Mouse (Mus musculus) heart, embryonic 12.5 days (tissue): ENCODE results near the gene Mpc2. TPM values are rescaled to one million over a fixed set of nuclear protein-coding genes. Genes with fewer than 3 reads are reported as not detected.

Experiments
- ATAC-seq: fragments of 200-750 bp; cut with Nextera tagmentation; 2 replicates; pipeline ENCODE4 v1.8.0; 2017; ENCODE audit warnings: moderate TSS enrichment, moderate library complexity; ENCODE audit not compliant: insufficient number of reproducible peaks, low FRiP score
- H3K27ac ChIP-seq: fragments of 300-500 bp; sonication (generic); 2 replicates; pipeline ENCODE4 v1.5.1; 2016; ENCODE audit warnings: mild to moderate bottlenecking, moderate library complexity; ENCODE audit not compliant: poor library complexity, severe bottlenecking
- H3K27me3 ChIP-seq: fragments of 300-500 bp; sonication (generic); replicated peaks from 2 replicates; pipeline ENCODE4 v1.6.1; 2016; ENCODE audit warnings: mild to moderate bottlenecking, moderate library complexity
- H3K36me3 ChIP-seq: fragments of 300-500 bp; sonication (generic); 2 replicates; pipeline ENCODE4 v1.6.1; 2016; ENCODE audit warnings: mild to moderate bottlenecking, moderate library complexity
- H3K4me1 ChIP-seq: fragments of 300-500 bp; sonication (generic); replicated peaks from 2 replicates; pipeline ENCODE4 v1.6.1; 2016; ENCODE audit warnings: mild to moderate bottlenecking
- H3K4me2 ChIP-seq: fragments of 300-500 bp; sonication (generic); 2 replicates; pipeline ENCODE4 v1.6.1; 2016; ENCODE audit warnings: mild to moderate bottlenecking, moderate library complexity
- H3K4me3 ChIP-seq: fragments of 300-500 bp; sonication (generic); 2 replicates; pipeline ENCODE4 v1.5.1; 2016; ENCODE audit warnings: mild to moderate bottlenecking
- H3K9ac ChIP-seq: fragments of 300-500 bp; sonication (generic); 2 replicates; pipeline ENCODE4 v1.6.1; 2016; ENCODE audit warnings: mild to moderate bottlenecking, moderate library complexity
- H3K9me3 ChIP-seq: fragments of 300-500 bp; sonication (generic); replicated peaks from 2 replicates; pipeline ENCODE4 v1.6.1; 2016; ENCODE audit warnings: mild to moderate bottlenecking, moderate library complexity
- WGBS: fragments of 180-500 bp; shearing (Covaris S2); methylation state at CpG from one replicate; pipeline ENCODE4 v1.1.7; 2016; 5-methylcytosine and 5-hydroxymethylcytosine counted together
- polyA plus RNA-seq: library from polyadenylated mRNA; unstranded; fragments of >200 nt; fragmentation: Nextera tagmentation; extraction: Ambion mirVana; gene quantifications from 2 replicates; pipeline ENCODE4 v1.2.1, GENCODE M21; 2016

The Mpc2 gene
- polyA plus RNA-seq, 1 experiment from 2014 or later: 226 TPM

DNA sequence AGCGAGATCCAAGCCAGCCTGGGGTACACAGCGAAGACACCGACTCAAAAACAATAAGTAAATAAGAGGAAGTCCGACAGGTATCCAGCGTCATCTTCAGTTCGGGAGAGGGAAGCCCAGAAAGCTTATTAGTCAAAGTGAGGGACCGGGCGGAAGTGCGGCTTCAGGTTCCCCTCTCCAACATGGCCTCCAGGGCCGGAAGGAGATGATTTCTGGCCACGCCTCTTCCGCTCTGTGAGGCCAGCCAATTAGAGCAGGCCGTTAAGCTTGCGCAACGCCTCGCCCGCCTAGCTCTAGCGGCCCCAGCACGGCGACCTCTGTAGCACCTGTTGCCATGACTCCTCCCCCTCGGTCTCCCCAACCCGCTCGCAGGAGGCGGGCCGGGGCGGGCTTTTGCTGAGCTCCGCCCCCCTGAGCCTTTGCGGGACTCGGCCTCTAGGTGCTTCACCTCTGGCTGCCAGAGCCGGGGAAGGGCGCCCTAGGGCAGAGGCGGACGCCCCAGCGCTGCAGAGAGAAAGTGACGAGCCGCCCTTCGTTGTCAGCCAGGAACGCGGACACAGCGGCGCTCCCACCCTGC, 452 bp downstream of the Mpc2 start:
- H3K9me3 ChIP-seq: no peaks in the 10 kb centered on the region
- peak overlapping the region; percentile 83 for H3K9ac ChIP-seq
- no peaks in the 10 kb centered on the region for H3K36me3 ChIP-seq
- H3K4me2 ChIP-seq: peak overlapping the region; percentile 87
- peak; percentile 98 for ATAC-seq
- peak overlapping the region; percentile 96 for H3K27ac ChIP-seq
- peaks cover 4% of the 10 kb centered on the region for H3K4me1 ChIP-seq
- H3K27me3 ChIP-seq: no peaks in the 10 kb centered on the region
- peak overlapping the region; percentile 80 for H3K4me3 ChIP-seq
- 0% methylated on average over 41 of the region's 41 CpGs for WGBS

DNA sequence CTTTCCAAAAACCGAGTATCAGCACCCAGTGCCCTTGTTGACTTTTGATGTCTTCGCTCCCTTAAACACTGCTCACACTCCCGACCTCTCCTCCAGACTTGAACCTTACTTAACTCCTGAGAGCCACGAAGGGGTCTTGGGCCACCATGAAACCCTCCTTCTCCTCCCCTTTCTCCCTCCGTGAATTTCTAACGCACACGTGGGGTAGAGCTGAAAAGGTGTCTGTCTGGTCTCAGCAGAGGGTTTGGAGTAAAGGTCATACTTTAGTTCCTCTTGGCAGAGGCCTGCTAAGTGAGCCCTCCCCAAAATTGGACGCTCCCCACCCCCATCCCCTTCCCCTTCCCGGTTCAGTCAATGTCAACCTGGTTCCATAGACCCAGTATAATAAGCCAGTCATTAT, 1.2 kb downstream of the Mpc2 start:
- no peaks in the 10 kb centered on the region for H3K36me3 ChIP-seq
- H3K4me2 ChIP-seq: peak overlapping the region; percentile 87
- peak overlapping the region; percentile 83 for H3K9ac ChIP-seq
- no peaks in the 10 kb centered on the region for H3K27me3 ChIP-seq
- no peaks in the 10 kb centered on the region for H3K9me3 ChIP-seq
- H3K4me3 ChIP-seq: peak overlapping the region; percentile 80
- 1% methylated on average over 9 of the region's 9 CpGs for WGBS
- peak overlapping the region; percentile 93 for H3K27ac ChIP-seq
- peaks cover 4% of the 10 kb centered on the region for H3K4me1 ChIP-seq
- no peak for ATAC-seq

DNA sequence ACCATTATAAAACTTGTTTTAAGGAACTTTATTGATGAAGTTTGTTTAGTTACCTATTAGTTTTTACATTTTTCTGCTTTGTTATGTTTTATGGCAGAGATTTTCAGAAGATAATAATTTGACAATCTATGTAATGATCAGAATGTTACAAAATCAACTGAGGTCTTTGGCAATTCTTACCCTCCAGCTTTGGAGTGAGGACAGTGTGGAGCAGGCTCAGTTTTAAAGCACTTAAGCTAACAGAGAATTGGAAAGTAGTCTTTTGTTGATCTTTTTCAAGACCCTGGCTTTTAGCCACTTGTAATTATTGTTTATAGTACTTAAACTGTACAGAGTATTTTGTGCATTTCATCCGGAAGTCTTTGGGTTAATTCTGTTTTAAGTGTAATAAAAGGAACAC, 2.4 kb downstream of the Mpc2 start:
- Histone ChIP-seq H3K4me1 (peaks cover 4% of the 10 kb centered on the region), H3K36me3 (no peaks in the 10 kb centered on the region), H3K9ac (no peak overlapping the region), H3K27ac (no peak overlapping the region), H3K9me3 (no peaks in the 10 kb centered on the region), H3K4me3 (no peak overlapping the region), H3K27me3 (no peaks in the 10 kb centered on the region), H3K4me2 (no peak overlapping the region)
- no peak for ATAC-seq
- 83% methylated on average over 1 of the region's 1 CpGs for WGBS

DNA sequence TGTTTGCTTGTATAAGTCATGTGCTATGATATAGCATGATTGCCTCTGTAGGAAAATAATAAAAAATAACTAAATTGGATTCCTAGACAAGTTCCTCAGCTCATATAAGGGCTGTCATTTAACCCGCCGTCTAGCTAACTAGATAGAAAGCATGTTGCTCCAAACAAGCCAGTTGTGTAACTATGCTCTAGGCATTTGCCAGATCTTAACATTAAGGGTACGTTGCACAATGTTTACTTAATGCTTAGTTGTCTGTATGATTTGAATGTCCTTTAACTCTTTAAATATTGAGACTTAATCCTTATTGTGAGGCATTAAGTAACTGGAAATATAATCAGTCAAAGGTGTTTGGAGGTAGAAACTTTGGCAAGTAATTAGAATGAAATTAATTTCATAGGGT, 4.1 kb downstream of the Mpc2 start:
- Histone ChIP-seq H3K4me3 (no peak overlapping the region), H3K9ac (no peak overlapping the region), H3K9me3 (no peaks in the 10 kb centered on the region), H3K36me3 (no peaks in the 10 kb centered on the region), H3K4me1 (peaks cover 4% of the 10 kb centered on the region), H3K27me3 (no peaks in the 10 kb centered on the region), H3K4me2 (no peak overlapping the region), H3K27ac (no peak overlapping the region)
- WGBS: 88% methylated on average over 3 of the region's 3 CpGs
- no peak for ATAC-seq

DNA sequence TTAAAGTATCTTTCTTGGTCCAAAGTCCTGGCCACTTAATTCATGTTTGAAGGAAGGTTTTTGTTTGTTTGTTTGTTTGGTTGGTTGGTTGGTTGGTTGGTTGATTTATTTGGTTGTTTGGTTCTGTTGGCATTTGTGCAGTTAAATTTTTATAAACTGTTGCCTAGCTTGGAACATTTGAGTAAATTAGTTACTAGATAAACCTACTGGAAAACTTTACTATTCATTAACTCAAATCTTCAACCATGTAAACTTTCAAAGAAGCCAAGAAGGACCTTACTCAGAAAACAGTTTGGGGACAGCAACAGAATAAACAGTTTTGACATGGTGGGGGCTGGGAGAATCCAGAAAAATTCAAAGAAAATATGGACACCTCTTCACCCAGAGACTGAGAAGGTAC, 8.5 kb downstream of the Mpc2 start:
- H3K4me3 ChIP-seq: no peak overlapping the region
- H3K9ac ChIP-seq: no peak overlapping the region
- H3K27ac ChIP-seq: no peak overlapping the region
- H3K36me3 ChIP-seq: no peaks in the 10 kb centered on the region
- no peak overlapping the region for H3K4me2 ChIP-seq
- no peaks in the 10 kb centered on the region for H3K9me3 ChIP-seq
- ATAC-seq: no peak
- H3K4me1 ChIP-seq: no peaks in the 10 kb centered on the region; the same call in 1 of the 2 replicates
- no peaks in the 10 kb centered on the region for H3K27me3 ChIP-seq

DNA sequence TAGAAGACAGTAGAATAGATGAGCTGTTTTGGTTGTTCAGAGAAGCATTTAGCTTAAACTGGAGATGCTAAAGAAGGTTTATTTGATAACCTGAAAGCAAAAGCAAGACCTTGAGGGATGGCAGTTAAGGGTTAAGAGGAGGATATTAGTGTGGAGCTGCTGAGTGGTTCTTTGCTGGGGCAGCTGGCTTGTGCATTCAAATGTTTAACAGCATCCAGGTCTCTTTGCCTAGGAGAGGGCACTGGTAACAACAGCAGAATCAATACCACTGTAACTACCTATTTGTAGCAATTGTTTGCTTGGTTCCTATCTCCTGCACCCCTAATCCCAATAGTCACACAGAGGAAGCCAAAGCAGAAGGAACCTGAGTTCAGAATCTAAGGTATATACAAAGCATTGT, 9.3 kb downstream of the Mpc2 start:
- Histone ChIP-seq H3K9me3 (no peaks in the 10 kb centered on the region), H3K4me3 (no peak overlapping the region), H3K4me1 (no peaks in the 10 kb centered on the region; the same call in 1 of the 2 replicates), H3K4me2 (no peak overlapping the region), H3K27ac (no peak overlapping the region), H3K9ac (no peak overlapping the region), H3K27me3 (no peaks in the 10 kb centered on the region), H3K36me3 (no peaks in the 10 kb centered on the region)
- no peak for ATAC-seq

DNA sequence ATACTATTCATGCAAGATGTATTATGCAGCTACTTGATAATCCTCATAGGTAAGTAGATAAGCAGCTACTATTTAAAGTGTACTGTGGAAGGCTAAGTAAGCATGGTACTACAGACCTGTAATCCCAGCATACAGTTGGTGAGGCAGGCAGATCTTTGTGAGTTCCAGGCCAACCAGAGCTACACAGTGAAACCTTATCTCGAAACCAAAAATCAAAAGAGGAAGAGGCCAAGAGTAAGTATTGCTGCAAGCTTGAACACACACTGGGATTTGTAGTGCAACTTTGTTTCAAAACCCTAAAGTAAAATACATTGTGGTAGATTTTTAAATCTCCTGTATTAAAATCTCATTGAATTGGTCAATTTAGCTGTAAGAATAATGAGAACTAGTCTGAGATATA, 11.1 kb downstream of the Mpc2 start:
- Histone ChIP-seq H3K4me3 (no peak overlapping the region), H3K4me2 (no peak overlapping the region), H3K36me3 (0 out of 2 replicates have a peak, but pooled peaks cover 3% of the 10 kb centered on the region), H3K4me1 (no peaks in the 10 kb centered on the region; the same call in 1 of the 2 replicates), H3K27me3 (no peaks in the 10 kb centered on the region), H3K27ac (no peak overlapping the region), H3K9me3 (no peaks in the 10 kb centered on the region), H3K9ac (no peak overlapping the region)
- 79% methylated on average over 1 of the region's 1 CpGs for WGBS
- no peak for ATAC-seq

DNA sequence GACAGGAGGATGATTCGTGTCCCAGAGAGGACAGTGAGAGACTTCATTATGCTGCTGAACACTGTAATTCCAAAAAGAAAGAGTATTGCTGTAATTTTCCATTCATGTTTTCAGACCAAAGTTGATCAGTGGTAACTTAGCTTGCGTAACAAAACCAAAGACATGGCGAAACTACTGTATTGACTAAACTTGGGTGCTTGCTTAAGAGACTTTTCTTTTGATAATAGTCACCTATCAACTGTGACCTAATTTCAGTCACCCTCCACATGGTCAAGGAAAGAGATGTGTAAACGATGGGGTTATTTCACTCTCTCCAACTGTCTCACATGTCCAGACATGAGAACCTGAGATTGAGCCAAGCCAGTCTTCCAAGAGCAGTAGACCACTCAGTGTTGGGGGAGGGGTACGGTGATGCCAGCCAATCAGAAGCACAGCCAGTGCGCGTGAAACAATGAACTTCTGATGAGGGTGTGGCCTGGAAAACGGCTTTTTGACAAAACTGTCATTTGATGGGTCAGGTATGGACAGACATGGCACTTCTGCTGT, 24.3 kb downstream of the Mpc2 start, which contains the start of gene Adcy10:
Gene Adcy10 (plus strand): TSS at position 496 of the 546 bp plus-strand sequence.
- 87% methylated on average over 8 of the region's 8 CpGs for WGBS
- Histone ChIP-seq H3K27ac (no peak within 1 kb of the TSS), H3K36me3 (peaks cover 19% of the 10 kb centered on the region), H3K9me3 (no peaks in the 10 kb centered on the region), H3K4me2 (no peak within 1 kb of the TSS), H3K4me1 (no peaks in the 10 kb centered on the region), H3K27me3 (no peaks in the 10 kb centered on the region), H3K9ac (no peak within 1 kb of the TSS), H3K4me3 (no peak within 1 kb of the TSS)
- no peak for ATAC-seq

DNA sequence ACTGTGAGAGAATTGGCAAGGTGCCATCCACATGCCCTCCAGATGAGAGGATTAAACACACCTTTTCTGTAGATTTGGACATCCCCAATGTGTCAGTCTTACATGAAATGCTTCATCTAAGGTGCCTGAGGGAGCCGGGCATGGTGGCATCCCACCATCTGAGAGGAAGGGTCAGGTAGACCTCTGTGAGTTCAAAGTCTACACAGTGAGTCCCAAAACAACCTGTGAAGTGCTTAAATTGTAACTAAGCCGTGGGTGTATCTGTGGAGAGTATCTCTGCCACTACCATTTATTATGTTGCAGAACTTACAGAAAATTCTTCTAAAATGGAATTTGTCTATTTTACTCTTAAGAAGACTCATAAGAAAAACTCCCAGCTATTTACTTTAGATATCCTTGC, 25.7 kb downstream of the Mpc2 start:
- no peak overlapping the region for H3K9ac ChIP-seq
- H3K4me3 ChIP-seq: no peak overlapping the region
- ATAC-seq: no peak
- H3K9me3 ChIP-seq: no peaks in the 10 kb centered on the region
- no peak overlapping the region for H3K27ac ChIP-seq
- H3K4me1 ChIP-seq: no peaks in the 10 kb centered on the region
- peaks cover 14% of the 10 kb centered on the region for H3K36me3 ChIP-seq
- 76% methylated on average over 2 of the region's 2 CpGs for WGBS
- no peaks in the 10 kb centered on the region for H3K27me3 ChIP-seq
- H3K4me2 ChIP-seq: no peak overlapping the region

DNA sequence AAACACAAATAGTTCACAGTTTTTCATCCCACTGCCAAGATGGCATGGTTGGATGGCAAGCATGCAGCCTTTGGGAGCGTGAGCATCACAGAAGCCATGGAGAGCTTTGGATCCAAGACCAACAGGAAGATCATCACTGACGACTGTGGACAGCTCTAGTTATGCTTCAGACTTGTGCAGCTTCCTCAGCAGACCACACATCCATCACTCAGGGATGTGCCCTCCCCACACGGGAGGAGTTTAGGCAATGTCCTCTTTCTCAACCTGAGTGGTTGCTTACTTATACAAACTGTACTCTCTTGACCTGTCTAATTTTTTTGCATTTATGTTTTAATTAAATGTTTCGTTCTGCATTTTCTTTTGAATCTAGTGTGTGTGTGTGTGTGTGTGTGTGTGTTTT, 28.8 kb downstream of the Mpc2 start:
- no peaks in the 10 kb centered on the region for H3K9me3 ChIP-seq
- ATAC-seq: no peak
- H3K27me3 ChIP-seq: no peaks in the 10 kb centered on the region
- H3K4me1 ChIP-seq: no peaks in the 10 kb centered on the region
- H3K9ac ChIP-seq: no peak overlapping the region
- H3K4me3 ChIP-seq: no peak overlapping the region
- H3K4me2 ChIP-seq: no peak overlapping the region
- 76% methylated on average over 4 of the region's 4 CpGs for WGBS
- no peak overlapping the region for H3K27ac ChIP-seq
- no peaks in the 10 kb centered on the region for H3K36me3 ChIP-seq

DNA sequence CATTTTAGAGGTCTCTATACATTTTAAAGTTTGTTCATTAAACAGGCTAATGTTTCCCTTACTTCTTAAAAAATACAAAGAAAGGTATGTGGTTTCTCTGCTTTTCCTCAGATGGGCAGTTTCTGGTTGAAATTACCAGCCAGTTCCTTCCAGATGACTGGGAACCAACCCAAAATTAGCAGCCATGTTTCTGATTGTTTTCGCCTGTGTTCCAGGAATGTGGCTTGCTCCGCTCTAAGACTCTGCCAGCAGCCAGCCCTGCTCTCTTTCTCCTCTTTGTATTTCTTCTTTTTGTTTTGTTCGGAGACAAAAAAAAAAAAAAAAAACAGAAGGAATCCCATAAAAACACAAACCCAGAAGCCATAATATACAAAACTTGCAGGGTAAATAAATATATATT, 38.4 kb downstream of the Mpc2 start:
- H3K36me3 ChIP-seq: no peaks in the 10 kb centered on the region
- no peak overlapping the region for H3K27ac ChIP-seq
- 55% methylated on average over 3 of the region's 3 CpGs for WGBS
- no peak overlapping the region for H3K4me3 ChIP-seq
- no peak overlapping the region for H3K4me2 ChIP-seq
- no peaks in the 10 kb centered on the region for H3K9me3 ChIP-seq
- no peak for ATAC-seq
- no peak overlapping the region for H3K9ac ChIP-seq
- peaks cover 16% of the 10 kb centered on the region for H3K4me1 ChIP-seq
- no peaks in the 10 kb centered on the region for H3K27me3 ChIP-seq
